Mouse (Mus musculus): ENCODE data around the gene Mfsd4b2.
"Not testable (repeated sequence)": the region's sequence is repeated elsewhere in the genome, so short reads cannot be mapped to it uniquely, and the experiment has no call there.

The Mfsd4b2 gene

DNA sequence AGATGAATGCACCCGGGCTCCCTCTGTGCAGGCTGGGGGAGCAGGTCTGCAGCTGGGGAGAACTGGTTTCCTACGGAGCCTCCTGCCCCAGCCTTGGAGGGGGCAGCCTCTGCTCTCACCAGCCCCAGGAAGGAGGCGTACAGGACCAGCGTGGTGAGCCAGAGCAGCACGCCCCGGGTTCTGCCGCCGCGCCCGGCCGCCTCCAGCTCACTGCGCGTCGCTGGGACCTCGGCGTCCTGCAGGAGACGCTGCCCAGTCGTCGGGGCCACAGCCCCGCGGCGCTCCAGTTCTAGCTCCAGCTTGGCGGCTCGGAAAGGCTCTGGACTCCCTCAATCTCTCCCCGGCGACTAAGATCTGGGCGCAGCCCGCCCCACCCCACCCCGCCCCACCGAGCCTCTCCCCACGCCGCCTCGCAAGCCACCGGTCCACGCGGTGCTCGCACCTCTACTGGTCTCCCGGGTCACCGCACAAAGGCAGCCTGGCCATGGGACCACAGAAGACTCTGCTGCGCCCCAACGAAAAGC, at the start of gene Mfsd4b2:
Mfsd4b2 (minus strand) TSS at position 308 of the 524 bp plus-strand sequence.
- DNase-seq (ENCODE audit: low read depth): no peak

GRCm38 (mm10) chr10:39975771-39976170, 49.0 kb upstream of the Mfsd4b2 start:
- no peak for DNase-seq (ENCODE audit: low read depth)

DNA sequence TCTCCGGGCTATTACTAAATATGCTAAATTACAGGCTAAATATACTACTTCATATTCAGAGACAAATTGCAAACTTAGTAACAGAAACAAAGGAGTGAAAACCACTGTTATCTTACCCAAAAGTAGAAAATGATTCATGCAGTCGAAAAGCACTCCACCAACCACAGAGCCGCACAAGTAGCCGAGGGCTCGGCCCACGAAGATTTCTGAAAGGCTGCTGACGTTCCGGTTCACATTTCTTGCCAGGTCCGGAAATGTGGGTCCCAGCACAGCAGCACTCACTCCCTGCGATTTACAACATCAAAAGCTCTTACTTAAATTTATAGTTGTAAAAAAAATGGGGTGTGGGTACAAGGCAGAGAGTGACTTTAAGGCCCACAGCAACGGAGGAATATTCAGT, 48.3 kb upstream of the Mfsd4b2 start:
- no peak for DNase-seq (ENCODE audit: low read depth)

- DNase-seq (ENCODE audit: low read depth): no peak
These were observed 40.8 kb upstream of the Mfsd4b2 start for GRCm38 (mm10) chr10:39967512-39967911.

- DNase-seq (ENCODE audit: low read depth): no peak
These were observed 35.2 kb upstream of the Mfsd4b2 start for GRCm38 (mm10) chr10:39961906-39962305.

GRCm38 (mm10) chr10:39960441-39960822, 33.7 kb upstream of the Mfsd4b2 start:
- no peak for DNase-seq (ENCODE audit: low read depth)

- DNase-seq (ENCODE audit: low read depth): peak; percentile 99
These were observed 33.2 kb upstream of the Mfsd4b2 start, which contains the start of gene Mfsd4b3 for GRCm38 (mm10) chr10:39959761-39960440. Gene Mfsd4b3, minus strand, starts transcription at chr10:39960153.

DNA sequence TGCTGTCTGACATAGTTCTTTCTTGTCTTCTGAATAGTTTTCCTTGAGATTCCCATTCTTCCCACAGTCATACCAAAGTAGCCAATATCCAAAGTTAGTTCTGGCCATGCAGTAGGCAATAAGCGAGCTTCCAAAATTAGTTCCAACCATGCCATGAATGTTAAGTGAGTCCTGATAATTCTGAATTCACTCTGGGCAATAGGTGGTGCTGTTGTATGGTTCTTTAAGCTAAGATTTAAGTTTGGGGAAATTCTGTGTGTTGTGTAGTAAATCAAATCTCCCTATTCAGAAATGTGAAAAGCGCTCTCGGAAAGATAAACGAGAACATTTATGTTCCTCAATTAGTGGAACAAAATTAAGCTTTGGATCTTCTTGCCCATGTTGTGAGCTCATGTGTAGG, 31.5 kb upstream of the Mfsd4b2 start:
- no peak for DNase-seq (ENCODE audit: low read depth)

DNA sequence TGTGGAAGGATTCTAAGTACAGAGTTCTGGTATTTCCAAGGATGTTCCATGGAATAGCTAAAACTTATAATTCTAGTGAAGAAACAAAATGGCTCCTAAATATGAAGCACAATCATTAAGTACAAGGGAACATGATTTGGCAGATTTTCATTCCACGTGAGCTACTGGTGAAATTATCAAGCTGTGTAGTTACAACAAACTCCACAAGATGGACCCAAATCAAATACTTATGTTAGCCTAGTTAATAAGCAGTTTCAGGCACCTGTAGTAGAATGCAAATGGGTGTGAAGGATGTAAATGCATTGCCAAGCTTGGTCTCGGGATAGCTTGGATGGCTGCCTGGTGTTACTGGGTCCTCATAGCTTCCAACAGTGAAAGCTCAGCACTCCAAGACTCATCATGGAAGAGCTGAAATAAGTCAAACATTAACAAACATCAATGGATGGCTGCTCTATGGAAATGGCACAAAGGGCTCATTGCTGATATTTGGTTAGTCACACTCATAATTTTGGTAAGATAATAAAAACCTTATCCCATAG, 29.7 kb upstream of the Mfsd4b2 start:
- DNase-seq (ENCODE audit: low read depth): no peak

DNA sequence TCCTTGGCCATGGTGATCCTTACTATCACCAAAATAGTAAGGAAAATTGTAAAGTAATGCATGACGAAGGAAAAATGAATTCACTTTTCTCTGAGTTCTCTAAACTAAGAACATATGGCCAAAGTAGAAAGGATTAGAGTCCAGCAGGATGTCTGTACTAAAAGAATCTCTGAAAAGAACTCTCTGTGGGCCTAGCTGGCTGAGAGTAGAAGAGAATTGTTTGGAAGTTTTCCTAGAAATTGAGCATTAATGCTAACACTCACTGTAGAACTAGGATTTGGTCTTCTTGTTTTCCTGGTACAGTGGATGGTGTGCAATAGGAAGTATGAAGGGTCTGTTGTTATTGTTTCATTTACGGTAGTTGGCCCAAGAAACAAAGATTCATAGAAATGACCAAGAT, 28.4 kb upstream of the Mfsd4b2 start:
- DNase-seq (ENCODE audit: low read depth): no peak

DNA sequence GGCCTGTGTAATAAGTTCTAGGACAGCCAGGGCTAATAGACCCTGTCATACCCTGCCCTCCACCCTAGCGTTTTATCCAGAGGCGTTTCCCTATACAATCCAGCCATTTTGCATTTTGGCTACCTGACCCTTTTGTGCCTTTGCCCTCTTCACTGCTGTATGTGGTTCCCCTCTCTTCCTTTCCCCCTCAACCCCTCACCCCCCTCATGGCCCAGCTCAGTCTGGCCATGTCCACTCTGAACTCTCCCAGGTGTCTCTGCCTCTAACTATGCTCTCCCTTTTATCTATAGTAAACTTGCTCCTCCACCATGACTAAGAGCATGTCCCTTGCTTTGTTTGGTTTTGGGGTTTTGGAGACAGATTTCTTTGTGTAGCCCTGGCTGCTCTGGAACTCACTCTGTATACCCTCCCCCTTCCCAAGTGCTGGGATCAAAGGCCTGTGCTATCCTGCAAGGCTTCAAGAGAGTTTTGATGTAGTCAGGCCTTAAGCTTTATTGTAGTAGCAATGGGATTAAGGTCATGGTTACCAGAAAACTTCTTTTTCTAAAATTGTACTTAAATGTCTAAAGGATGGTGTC, 22.7 kb upstream of the Mfsd4b2 start:
- DNase-seq (ENCODE audit: low read depth): no peak

GRCm38 (mm10) chr10:39947195-39947594, 20.5 kb upstream of the Mfsd4b2 start:
- peak; percentile 31 for DNase-seq (ENCODE audit: low read depth)

DNA sequence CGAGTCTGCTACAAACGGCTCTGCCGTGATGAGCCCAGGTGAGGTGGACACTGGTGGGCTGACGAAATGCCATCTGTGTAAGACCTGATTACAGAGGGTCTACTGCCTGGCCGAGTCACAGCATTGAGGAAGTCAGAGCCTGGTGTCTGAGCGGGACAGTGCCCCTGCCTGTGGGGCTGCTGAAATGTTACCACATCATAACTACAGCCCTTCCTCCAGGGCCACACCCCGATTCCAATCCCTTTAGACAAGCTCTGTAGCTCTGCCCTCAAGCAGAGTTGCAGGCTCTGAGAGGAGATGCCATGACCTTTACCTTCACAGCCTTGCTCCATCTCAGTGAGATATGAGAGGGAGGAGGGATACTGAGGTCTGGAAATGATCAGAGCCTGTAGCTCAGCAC, 9.8 kb upstream of the Mfsd4b2 start:
- no peak for DNase-seq (ENCODE audit: low read depth)

- not testable (repeated sequence) for DNase-seq (ENCODE audit: low read depth)
These were observed 2.2 kb downstream of the Mfsd4b2 start for GRCm38 (mm10) chr10:39924556-39924955.

DNA sequence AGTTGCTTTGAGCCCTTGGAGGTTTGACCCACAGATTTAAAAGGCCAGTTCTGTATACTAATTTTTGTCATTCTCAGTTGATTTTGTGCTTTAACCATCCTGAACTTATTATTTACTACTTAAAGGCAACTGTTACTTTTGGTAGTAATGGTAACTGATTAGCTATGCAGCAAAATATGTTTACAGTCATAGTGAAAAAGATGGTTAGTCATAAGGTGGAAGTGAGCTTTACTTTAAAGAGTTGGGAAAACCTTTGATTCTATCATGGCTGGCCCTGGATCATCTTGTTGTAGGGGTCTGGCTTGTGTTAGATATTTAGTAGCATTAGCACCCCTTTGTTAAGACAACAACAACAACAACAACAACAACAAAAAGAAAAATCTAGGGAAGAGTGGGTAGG, 14.1 kb downstream of the Mfsd4b2 start:
- DNase-seq (ENCODE audit: low read depth): no peak

DNA sequence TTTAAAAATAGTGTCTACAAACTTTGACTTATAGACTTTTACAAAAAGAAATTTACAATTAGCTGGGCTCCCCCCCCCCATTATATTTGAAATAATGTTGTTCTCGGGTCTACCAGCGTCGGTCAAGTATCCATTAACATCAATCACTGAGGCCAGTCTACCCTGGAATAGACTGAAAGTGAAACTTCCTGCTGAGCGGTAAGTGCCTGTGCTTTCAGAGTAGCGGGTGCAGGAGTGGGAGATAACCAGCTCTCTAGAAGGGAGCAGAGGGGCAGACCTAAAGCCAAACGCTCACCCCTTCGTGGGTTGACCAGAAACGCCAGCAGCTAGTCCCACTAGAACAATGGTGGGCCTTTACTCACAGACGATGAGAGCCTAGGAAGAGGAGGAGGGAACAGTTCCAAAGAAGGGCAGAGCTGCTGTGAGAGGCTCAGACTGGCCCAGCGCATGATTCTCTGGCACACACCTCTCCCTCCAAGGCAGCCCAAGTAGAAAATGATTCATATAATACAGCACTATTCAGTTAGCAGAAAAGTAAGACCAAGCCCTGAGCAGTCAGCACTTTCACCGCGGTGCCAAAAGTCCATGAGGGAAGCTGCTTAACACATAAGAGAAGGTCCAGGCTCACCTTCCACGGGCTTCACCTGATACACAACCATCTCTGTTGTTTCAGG, 17.8 kb downstream of the Mfsd4b2 start:
- peak; percentile 27 for DNase-seq (ENCODE audit: low read depth)

GRCm38 (mm10) chr10:39906799-39907658, 19.7 kb downstream of the Mfsd4b2 start:
- no peak for DNase-seq (ENCODE audit: low read depth)

GRCm38 (mm10) chr10:39904191-39904590, 22.5 kb downstream of the Mfsd4b2 start:
- DNase-seq (ENCODE audit: low read depth): no peak

GRCm38 (mm10) chr10:39898874-39899371, 27.8 kb downstream of the Mfsd4b2 start, which contains the start of gene Mfsd4b4:
Gene Mfsd4b4, minus strand, starts transcription at chr10:39899238.
- peak; percentile 81 for DNase-seq (ENCODE audit: low read depth)

DNA sequence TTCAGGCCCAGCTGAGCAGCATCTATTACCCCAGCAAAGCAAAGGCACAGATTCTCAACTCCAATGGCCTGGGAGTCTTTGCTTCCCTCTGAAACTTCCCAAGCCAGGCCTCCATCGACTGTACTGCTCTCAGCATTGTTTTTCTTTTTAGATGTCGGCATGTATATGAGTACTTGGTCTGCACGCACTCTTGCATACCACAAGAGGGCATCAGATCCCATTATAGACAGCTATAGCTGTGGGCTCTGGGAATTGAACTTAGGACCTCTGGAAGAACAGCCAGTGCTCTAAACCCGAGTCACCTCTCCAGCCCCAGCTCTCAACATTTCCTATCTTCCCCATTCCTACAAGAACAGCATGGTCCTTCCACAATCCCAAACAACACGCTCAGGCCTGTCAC, 30.2 kb downstream of the Mfsd4b2 start:
- no peak for DNase-seq (ENCODE audit: low read depth)

Data from fibroblast of lung, adult 2 months (primary cell).